22 mouse cellular contexts compared by ENCODE assay signal in genomic region chr6:34927594-34927993, GRCm38 (mm10). TPM values are rescaled to one million over a fixed set of nuclear protein-coding genes. Genes with fewer than 3 reads are reported as not detected.
DNase-seq lines count a peak whose midpoint lies in the region; ATAC-seq lines count a peak whose summit lies in the region.
"Had no signal": no experiment of that assay in that cellular context is flagged by ENCODE, and none has a peak within 500 bp of the region (broad histone marks: within the 10 kb centered on the region; RNA-seq: fewer than 3 reads in every experiment).

No protein-coding gene starts in this region.

- no peak overlapping the region for H3K4me3 ChIP-seq in kidney, embryonic 16.5 days (ENCODE audit: low read length)
- H3K4me3 ChIP-seq in kidney, embryonic 14.5 days (ENCODE audit: low read length): no peak overlapping the region
- H3K4me3 ChIP-seq: embryonic facial prominence, embryonic 10.5 days; embryonic facial prominence, embryonic 12.5 days; erythroblast, embryonic 14.5 days; forebrain, embryonic 13.5 days; forebrain, embryonic 15.5 days had no signal

- H3K9ac ChIP-seq in kidney, embryonic 16.5 days (replicated peaks; ENCODE audit: low read length): no peak overlapping the region
- H3K9ac ChIP-seq in kidney, embryonic 14.5 days (ENCODE audit: low read depth, low read length): no peak overlapping the region
- H3K9ac ChIP-seq: embryonic facial prominence, embryonic 12.5 days; forebrain, embryonic 13.5 days; forebrain, embryonic 15.5 days; forebrain, postnatal 0 days had no signal

- 95% methylated on average over 8 of the region's 8 CpGs for WGBS in kidney, embryonic 16.5 days
- WGBS in kidney, embryonic 14.5 days: 95% methylated on average over 8 of the region's 8 CpGs

- no peaks in the 10 kb centered on the region for H3K36me3 ChIP-seq in kidney, embryonic 16.5 days (ENCODE audit: insufficient read depth, low read length)
- no peaks in the 10 kb centered on the region for H3K36me3 ChIP-seq in kidney, embryonic 14.5 days (ENCODE audit: control insufficient read depth, insufficient read depth, low read length)
- H3K36me3 ChIP-seq: embryonic facial prominence, embryonic 10.5 days; embryonic facial prominence, embryonic 12.5 days; forebrain, embryonic 15.5 days had no signal

- no peak overlapping the region for H3K4me2 ChIP-seq in kidney, embryonic 16.5 days (replicated peaks; ENCODE audit: low read depth, low read length)
- H3K4me2 ChIP-seq in kidney, embryonic 14.5 days (replicated peaks; ENCODE audit: low read depth, low read length): no peak overlapping the region
- H3K4me2 ChIP-seq: embryonic facial prominence, embryonic 12.5 days; forebrain, embryonic 13.5 days; forebrain, embryonic 15.5 days had no signal

- no peak for DNase-seq in heart, postnatal 10 days
- no peak for DNase-seq in heart, adult 9 months (ENCODE audit: low spot score in 2 of 2)

- H3K27me3 ChIP-seq in kidney, embryonic 16.5 days (ENCODE audit: insufficient read depth, low read length): no peaks in the 10 kb centered on the region
- H3K27me3 ChIP-seq in kidney, embryonic 14.5 days (ENCODE audit: control insufficient read depth, insufficient read depth, low read length): no peaks in the 10 kb centered on the region
- H3K27me3 ChIP-seq: embryonic facial prominence, embryonic 12.5 days; forebrain, embryonic 13.5 days; forebrain, embryonic 15.5 days had no signal

- H3K9me3 ChIP-seq in kidney, embryonic 16.5 days (ENCODE audit: low read length): no peaks in the 10 kb centered on the region
- no peaks in the 10 kb centered on the region for H3K9me3 ChIP-seq in kidney, embryonic 14.5 days (ENCODE audit: control insufficient read depth, low read length)
- H3K9me3 ChIP-seq: embryonic facial prominence, embryonic 10.5 days; embryonic facial prominence, embryonic 12.5 days; forebrain, embryonic 13.5 days; forebrain, embryonic 15.5 days had no signal

- H3K4me1 ChIP-seq in kidney, embryonic 16.5 days (ENCODE audit: insufficient read depth, low read length): no peaks in the 10 kb centered on the region
- no peaks in the 10 kb centered on the region for H3K4me1 ChIP-seq in kidney, embryonic 14.5 days (ENCODE audit: control insufficient read depth, insufficient read depth, low read length)
- H3K4me1 ChIP-seq: embryonic facial prominence, embryonic 10.5 days; embryonic facial prominence, embryonic 12.5 days; forebrain, embryonic 13.5 days; forebrain, embryonic 15.5 days had no signal

- intact Hi-C loops in heart, postnatal 10 days (cut with DNase I): loop anchor here (1.0 to 2.0 kb wide), 3 partner anchors 49 to 417 kb away; partner anchors contain the start of gene Cyren

- peak; percentile 54; the same call in 1 of the 2 replicates for ATAC-seq in kidney, embryonic 16.5 days (ENCODE audit: low FRiP score, low TSS enrichment)
- ATAC-seq in kidney, embryonic 14.5 days (ENCODE audit: low FRiP score, low TSS enrichment): no peak
- ATAC-seq in erythroblast, adult 5-6 weeks (replicated peaks; ENCODE audit: low FRiP score, poor library complexity, severe bottlenecking): 0 out of 2 replicates have a peak, but pooled peaks have one; percentile 10
- ATAC-seq in erythroid progenitor cell, adult 5-6 weeks (replicated peaks; ENCODE audit: low FRiP score, poor library complexity, severe bottlenecking): 0 out of 2 replicates have a peak, but pooled peaks have one; percentile 9
- ATAC-seq: forebrain, embryonic 13.5 days; forebrain, postnatal 0 days had no signal

- no peak overlapping the region for H3K27ac ChIP-seq in kidney, embryonic 16.5 days (ENCODE audit: low read length)
- no peak overlapping the region for H3K27ac ChIP-seq in kidney, embryonic 14.5 days (ENCODE audit: low read depth, low read length)
- H3K27ac ChIP-seq: embryonic facial prominence, embryonic 10.5 days; embryonic facial prominence, embryonic 12.5 days; forebrain, embryonic 13.5 days; forebrain, embryonic 15.5 days had no signal

RNA-seq across cellular contexts. Expression of gene Stra8, which starts 7.6 kb away (rescaled TPM):
- polyA plus RNA-seq in kidney, embryonic 16.5 days (2015; fragmentation: Nextera tagmentation; extraction: Ambion mirVana): not detected in 2 replicates
- not detected in 2 replicates for polyA plus RNA-seq in kidney, embryonic 14.5 days (2014; fragmentation: Nextera tagmentation; extraction: Ambion mirVana)
- total RNA-seq in erythroblast, adult 5-6 weeks (2015; ENCODE audit: low replicate concordance): not detected in 2 replicates
- total RNA-seq in erythroblast, adult 5-6 weeks (2017; ENCODE audit: low replicate concordance): not detected in 2 replicates
- total RNA-seq in erythroid progenitor cell, adult 5-6 weeks (2015; ENCODE audit: low replicate concordance): not detected in 2 replicates
- total RNA-seq in erythroid progenitor cell, adult 5-6 weeks (2017; ENCODE audit: low replicate concordance): not detected in 2 replicates
- total RNA-seq in heart, postnatal 10 days (2021): not detected
- total RNA-seq: adrenal gland, adult 2 months; adrenal gland, postnatal 10 days; adrenal gland, postnatal 25 days; adrenal gland, postnatal 4 days; common myeloid progenitor, adult 5-6 weeks; forebrain, postnatal 0 days; MEL had no signal
- polyA plus RNA-seq: adrenal gland, adult 2 months; brain, embryonic 14.5 days; C2C12; embryonic facial prominence, embryonic 12.5 days; embryonic facial prominence, embryonic 14.5 days; erythroblast, embryonic 14.5 days; forebrain, embryonic 11.5 days; forebrain, embryonic 13.5 days; forebrain, embryonic 15.5 days; forebrain, postnatal 0 days had no signal

RNA-seq across cellular contexts. Expression of gene Wdr91, which starts 16.9 kb away (rescaled TPM):
- polyA plus RNA-seq in kidney, embryonic 16.5 days (2015; fragmentation: Nextera tagmentation; extraction: Ambion mirVana): 11.2 and 11.3 TPM in 2 replicates
- polyA plus RNA-seq in kidney, embryonic 14.5 days (2014; fragmentation: Nextera tagmentation; extraction: Ambion mirVana): 7.3 and 11.0 TPM in 2 replicates
- 35.7 and 37.4 TPM in 2 replicates for total RNA-seq in erythroblast, adult 5-6 weeks (2015; ENCODE audit: low replicate concordance)
- 53.2 and 72.1 TPM in 2 replicates for total RNA-seq in erythroblast, adult 5-6 weeks (2017; ENCODE audit: low replicate concordance)
- 35.6 and 63.1 TPM in 2 replicates for total RNA-seq in erythroid progenitor cell, adult 5-6 weeks (2015; ENCODE audit: low replicate concordance)
- 74.3 and 74.4 TPM in 2 replicates for total RNA-seq in erythroid progenitor cell, adult 5-6 weeks (2017; ENCODE audit: low replicate concordance)
- 10 to 100 TPM; 18.3 to 20.7 TPM for total RNA-seq in heart, postnatal 10 days (2021)

RNA-seq across cellular contexts. Expression of gene Cyren, which starts 49.7 kb away (rescaled TPM):
- polyA plus RNA-seq in kidney, embryonic 16.5 days (2015; fragmentation: Nextera tagmentation; extraction: Ambion mirVana): 15.2 and 15.4 TPM in 2 replicates
- polyA plus RNA-seq in kidney, embryonic 14.5 days (2014; fragmentation: Nextera tagmentation; extraction: Ambion mirVana): 13.1 and 14.2 TPM in 2 replicates
- 4.0 and 8.1 TPM in 2 replicates for total RNA-seq in erythroblast, adult 5-6 weeks (2015; ENCODE audit: low replicate concordance)
- total RNA-seq in erythroblast, adult 5-6 weeks (2017; ENCODE audit: low replicate concordance): 5.8 and 9.8 TPM in 2 replicates
- total RNA-seq in erythroid progenitor cell, adult 5-6 weeks (2015; ENCODE audit: low replicate concordance): 6.7 and 10.5 TPM in 2 replicates
- 6.7 and 9.4 TPM in 2 replicates for total RNA-seq in erythroid progenitor cell, adult 5-6 weeks (2017; ENCODE audit: low replicate concordance)
- 1 to 10 TPM; 5.3 TPM for total RNA-seq in heart, postnatal 10 days (2021)
